Mouse (Mus musculus) adrenal gland, adult 2 months (tissue): Measurements from ENCODE around the gene Tmem56. TPM values are rescaled to one million over a fixed set of nuclear protein-coding genes. Genes with fewer than 3 reads are reported as not detected.

Experiments used
- DNase-seq: peaks from one replicate; pipeline ENCODE4 v3.0.0; 2021
- long read RNA-seq: library from polyadenylated mRNA; stranded (forward); transcript quantifications from one replicate; pipeline ENCODE4 v2.0.0, GENCODE M21; 2021
- polyA plus RNA-seq: library from polyadenylated mRNA; depleted of rRNA; stranded (reverse); fragments of >200 nt; gene quantifications from 2 replicates; pipeline ENCODE4 v1.2.3, GENCODE M21; 2012; rRNA removed
- total RNA-seq, 2 experiments: library from RNA; stranded (reverse); gene quantifications; 2 replicates each; pipeline ENCODE4 v1.2.3; 2021

Gene Tmem56
- total RNA-seq (10 to 100 TPM; 32.0 to 56.3 TPM), polyA plus RNA-seq (7.8 TPM in 2 replicates)
- long read RNA-seq, full-length matches to known transcripts = 9 of 14 reads
- long read RNA-seq, partial matches to known transcripts = 1 of 14 reads
- long read RNA-seq, other reads (novel, unspliced or antisense) = 4 of 14 reads

GRCm38 (mm10) chr3:121282998-121283397 is at the start of gene Tmem56:
Gene Tmem56 (minus strand): TSS chr3:121283098.
- no peak for DNase-seq

DNA sequence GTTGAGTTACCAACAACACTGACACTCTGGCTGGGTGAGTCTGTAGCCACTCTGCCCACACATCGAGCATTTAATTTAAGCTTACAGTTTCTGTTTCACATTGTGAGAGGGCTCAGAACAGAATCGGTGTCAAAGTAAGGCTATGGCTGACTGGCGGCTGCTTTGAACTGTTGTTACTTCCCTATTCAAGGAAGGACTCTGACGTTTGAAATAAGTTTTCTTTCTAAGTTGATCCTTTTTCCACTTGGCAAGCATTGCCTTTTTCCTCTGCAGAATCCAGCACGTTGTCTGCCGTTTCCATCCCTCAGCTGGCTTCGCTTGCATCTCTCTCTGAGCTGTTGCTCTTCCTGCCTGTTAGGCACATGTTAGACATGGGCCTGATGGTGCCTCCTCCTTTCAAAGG is 47.3 kb upstream of the Tmem56 start:
- no peak for DNase-seq

DNA sequence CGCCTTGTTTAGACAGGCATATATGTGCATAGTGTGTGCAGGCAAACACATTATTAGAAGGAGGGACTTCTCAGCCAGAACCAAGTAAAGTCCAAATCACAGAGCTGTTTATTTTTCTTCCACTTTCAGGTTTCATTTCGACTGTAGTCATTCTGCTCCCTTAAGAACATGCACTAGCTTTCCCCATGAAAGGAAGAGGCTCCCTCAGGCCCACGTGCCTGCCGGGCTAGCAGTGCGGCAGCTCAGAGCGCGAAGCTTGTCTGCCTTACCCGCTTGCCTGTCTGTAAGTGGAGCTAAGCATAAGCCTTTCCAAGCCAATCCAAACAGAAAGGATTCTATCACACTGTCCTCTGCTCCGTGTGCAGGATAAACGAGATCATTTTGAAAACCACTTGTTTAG is 46.7 kb upstream of the Tmem56 start:
- DNase-seq = no peak

DNA sequence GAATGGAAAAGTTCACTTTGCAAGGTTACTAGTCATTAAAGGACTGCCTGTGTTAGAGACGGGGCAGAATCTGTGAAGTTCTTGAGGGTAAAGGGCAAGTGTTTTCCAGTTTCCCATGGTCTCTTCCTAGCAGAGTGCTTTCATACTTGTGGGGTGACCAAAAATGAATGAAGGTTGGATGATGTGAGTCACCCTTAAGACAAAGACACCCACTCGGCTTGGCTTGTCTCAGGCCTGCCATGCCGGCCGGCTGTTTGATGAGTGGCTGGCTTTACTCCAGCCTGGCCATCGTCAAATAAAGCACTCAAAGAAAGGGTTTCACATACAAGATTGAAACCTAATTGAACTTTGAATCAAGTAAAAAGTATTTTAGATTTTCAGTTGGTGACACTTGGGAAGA is 44.5 kb upstream of the Tmem56 start:
- DNase-seq = no peak

DNA sequence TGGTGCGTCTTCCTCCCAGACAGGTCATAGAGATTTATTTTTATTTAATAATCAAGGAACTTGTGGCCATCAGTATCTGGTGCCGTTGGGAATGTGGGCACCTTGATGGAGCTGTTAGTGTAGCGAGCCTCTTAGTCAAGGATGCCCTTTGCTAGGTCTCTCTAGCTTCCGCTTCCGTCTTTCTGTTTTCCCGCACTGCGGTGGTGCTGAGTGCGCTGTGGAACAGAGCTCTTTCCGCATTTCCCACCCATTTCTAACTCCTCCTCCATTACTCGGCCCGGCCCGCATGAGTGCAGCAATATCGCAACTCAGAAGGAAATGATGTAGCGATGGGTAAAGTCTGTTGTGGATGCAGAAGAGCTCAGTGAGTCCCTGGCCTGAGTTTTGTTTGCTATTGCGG is 40.5 kb upstream of the Tmem56 start:
- DNase-seq = no peak

DNA sequence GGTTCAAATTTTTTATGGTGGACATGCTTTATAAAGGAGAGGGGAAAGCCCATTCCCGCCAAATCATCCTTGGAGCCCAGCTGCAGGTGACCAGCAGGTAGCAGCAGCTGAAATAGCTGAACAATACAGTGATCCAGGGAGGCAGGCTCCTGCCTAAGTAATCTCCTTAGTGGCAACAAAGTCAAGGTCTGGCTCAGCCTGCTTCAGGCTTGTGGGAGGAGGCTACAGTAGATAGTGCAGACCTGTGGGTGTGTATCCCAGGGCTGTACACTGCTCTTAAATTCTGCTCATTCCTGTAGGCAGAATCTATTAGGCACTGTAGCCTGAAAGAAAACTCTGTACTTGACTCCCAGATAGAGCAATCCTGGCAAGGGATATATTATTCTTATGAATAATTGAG is 38.0 kb upstream of the Tmem56 start:
- DNase-seq = no peak

DNA sequence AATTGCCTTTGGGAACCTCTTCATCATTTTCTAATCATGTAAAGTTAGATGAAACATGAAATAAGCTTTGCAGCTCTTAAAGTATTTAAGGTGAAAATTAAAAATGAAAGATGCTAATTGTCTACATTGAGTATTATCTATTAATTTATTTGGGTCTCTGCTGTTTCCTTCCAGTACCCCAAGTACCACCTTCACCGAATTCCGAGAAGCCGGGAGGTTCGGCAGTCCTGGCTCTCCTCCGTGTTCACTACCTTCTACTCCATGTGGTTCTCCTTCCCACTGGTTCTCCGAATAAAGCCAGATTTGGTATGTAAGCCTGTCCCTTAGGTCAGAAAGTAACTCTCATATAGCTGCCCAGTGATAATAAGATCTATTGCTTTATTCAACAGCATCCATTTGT is 37.0 kb upstream of the Tmem56 start:
- DNase-seq = no peak

GRCm38 (mm10) chr3:121315498-121315897 is 32.6 kb upstream of the Tmem56 start:
- no peak for DNase-seq

GRCm38 (mm10) chr3:121314149-121314548 is 31.3 kb upstream of the Tmem56 start:
- no peak for DNase-seq

DNA sequence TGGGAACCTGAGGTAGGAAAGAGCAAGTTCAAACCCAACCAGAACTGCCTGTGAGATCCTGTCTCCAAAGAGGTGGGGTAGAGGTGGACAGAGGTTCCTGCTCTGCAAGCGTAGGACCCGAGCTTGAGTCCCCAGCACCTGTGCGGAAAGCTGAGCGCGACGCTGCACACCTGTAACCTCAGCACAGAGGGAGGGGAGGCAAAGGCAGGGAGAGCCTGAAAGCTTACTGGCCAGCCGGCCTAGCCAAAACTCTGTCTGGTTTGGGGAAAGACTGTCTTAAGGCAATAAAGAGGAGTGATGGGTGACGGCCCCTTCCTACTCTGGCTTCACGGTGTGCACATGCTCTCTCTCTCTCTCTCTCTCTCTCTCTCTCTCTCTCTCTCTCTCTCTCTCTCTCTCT is 30.1 kb upstream of the Tmem56 start:
- DNase-seq = no peak

DNA sequence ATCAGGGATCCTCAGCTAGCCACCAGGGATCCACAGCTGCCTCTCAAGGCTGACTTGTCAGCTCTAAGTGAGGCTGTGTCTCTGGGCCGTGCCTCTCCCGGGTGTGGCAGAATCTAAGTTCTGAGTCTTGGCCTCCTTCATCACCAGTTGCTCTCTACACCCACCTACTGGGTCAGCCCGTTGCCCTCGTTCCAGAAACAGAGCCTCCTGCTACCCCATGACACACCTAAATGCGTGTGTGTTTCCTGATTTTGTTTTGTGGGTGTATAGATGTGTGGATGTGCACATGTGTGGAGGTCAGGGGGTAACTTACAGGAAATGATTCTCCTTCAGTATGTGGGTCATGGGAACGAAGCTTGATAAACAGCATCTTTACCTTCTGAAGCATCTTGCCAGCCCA is 29.5 kb upstream of the Tmem56 start:
- no peak for DNase-seq

DNA sequence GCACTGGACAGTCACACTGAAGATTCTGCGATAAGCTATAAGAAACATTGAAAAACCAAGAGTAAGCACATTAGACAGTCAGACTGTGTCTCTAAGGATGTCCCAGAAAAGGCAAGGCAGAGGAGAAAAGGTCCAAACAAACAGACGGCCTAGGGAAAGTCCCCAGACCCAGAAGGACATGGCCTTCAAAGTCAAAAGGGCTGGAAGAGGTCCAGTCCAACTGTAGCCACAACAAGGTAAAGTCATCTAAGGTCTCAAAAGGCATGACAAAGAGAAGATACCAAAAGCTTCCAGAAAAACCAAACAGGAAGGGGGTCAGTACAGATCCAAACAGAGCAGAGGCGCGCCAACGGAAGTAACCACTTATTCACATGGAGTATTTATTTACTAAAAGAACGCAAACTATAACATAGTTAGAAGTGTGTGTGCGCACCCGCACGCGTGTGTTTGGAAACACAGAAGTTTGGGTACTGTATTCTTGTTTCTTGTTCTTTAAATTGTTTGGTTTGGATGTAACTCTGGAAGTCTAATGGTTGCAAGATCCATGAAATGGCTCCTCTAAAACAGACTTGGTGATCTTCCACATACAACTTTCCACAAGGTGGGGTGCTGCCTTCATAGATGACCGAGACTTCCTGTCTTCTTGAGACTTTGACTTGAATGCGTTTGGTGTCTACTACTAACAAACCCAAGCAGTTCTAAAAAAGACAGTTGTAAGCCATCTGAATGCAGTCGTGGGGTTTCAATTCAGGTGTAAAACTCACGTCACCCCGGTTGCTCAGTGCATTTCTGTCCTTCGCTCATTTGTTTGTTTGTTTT is 27.2 kb upstream of the Tmem56 start:
- DNase-seq = peak; percentile 71

DNA sequence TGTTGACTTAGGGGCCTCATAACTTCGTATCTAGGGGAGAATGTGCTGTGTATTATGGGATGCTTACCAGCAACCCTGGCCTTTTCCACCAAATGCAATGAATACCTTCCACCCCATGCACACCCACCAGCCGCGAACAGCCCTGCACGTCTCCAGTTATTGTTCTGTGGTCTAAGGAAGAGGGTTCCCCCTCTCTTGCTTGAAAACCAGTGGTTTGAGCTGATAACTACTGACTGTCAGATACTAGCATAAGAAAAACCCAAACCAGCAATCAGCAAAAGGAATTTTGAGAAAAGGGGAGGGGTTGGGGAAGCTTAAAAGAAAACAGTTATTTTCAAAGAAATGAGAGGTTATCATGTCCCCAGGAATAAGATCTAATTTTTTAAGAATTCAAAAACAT is 26.5 kb upstream of the Tmem56 start:
- DNase-seq = no peak

GRCm38 (mm10) chr3:121308935-121309334 is 26.0 kb upstream of the Tmem56 start:
- DNase-seq = no peak

DNA sequence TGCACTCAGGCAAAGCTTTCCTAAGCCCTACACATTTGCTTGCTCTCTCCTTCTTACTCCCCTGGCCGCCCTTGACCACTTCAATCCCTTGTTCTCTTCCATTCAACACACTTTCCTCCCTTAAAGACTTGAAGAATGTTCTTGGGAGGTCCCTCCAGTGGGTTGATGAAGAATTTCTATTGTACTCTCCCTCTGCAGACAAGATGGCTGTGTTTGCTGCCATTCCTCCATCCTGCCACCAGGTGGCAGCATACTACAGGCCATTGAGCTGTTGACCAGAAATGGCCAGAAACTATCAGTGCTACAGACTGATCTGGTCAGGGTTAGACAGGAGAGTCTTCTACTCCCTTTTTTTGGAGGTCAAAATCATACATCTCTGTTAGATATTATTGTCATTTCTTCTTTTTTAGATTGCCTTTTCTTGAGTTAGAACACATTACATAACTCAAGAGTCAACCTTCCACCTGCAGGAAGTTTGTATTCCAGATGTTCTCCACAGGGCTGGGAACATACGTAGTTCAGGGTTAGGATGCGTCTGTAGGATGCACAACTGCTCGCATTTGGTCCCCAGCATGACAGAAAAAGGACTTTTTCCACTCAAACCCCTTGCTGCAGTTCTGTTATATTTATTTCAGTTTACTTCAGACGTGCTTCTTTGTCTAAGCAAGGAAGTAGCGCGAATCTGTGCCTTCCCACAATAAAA is 24.8 kb upstream of the Tmem56 start:
- peak; percentile 82 for DNase-seq

DNA sequence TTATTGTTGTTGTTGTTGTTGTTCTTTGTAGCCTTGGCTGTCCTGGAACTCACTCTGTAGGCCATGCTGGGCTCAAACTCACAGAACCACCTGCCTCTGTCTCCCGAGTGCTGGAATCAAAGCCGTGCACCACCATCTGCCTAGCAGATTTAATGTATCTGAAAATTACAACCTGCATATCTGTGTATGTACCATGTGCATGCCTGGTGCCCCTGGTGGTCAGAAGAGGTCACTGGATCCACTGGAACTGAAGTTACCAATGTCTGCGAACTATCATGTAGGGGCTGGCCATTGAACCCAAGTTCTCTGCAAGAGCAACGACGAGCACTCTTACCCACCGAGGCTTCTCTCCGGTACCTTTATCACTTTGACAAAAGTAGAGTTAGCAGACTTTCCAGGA is 23.7 kb upstream of the Tmem56 start:
- no peak for DNase-seq

- DNase-seq = no peak
Observed at GRCm38 (mm10) chr3:121294200-121294599, 11.3 kb upstream of the Tmem56 start.

GRCm38 (mm10) chr3:121291560-121292258 is 8.8 kb upstream of the Tmem56 start, which contains the start of gene Alg14:
Gene Alg14 (plus strand): TSS chr3:121291773.
- peak; percentile 98 for DNase-seq

DNA sequence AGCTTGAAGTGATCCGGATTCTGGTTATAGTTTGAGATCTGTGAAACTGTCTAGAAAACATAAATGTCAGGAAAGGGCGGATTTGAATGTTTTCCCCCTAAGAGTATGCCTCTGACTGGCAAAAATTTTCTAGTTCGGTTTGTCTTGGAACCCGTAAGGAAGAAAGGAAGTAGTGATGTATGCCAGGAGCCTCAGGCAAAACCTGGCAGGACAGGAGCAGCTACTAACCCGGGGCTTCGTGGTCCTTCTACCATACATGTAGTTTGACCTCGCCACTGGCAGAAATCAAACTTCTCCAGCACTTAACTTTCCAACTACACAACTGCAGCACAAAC is 8.3 kb upstream of the Tmem56 start:
- DNase-seq = no peak

GRCm38 (mm10) chr3:121290681-121291080 is 7.8 kb upstream of the Tmem56 start:
- no peak for DNase-seq

DNA sequence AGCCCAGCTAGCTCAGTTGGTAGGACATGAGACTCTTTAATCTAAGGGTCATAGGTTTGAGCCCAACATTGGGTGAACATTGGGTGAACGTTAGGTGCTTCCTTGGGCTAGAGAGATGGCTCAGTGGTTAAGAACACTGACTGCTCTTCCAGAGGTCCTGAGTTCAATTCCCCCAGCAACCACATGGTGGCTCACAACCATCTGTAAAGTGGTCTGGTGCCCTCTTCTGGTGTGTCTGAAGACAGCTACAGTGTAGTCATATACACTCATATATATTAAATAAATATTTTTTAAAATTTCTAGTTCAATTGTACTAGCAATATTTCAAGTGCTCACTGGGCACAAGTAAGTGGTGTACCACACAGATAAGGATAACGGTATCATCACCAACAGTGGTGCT is 4.3 kb upstream of the Tmem56 start:
- no peak for DNase-seq

- DNase-seq = no peak
Observed at GRCm38 (mm10) chr3:121285219-121285618, 2.3 kb upstream of the Tmem56 start.

DNA sequence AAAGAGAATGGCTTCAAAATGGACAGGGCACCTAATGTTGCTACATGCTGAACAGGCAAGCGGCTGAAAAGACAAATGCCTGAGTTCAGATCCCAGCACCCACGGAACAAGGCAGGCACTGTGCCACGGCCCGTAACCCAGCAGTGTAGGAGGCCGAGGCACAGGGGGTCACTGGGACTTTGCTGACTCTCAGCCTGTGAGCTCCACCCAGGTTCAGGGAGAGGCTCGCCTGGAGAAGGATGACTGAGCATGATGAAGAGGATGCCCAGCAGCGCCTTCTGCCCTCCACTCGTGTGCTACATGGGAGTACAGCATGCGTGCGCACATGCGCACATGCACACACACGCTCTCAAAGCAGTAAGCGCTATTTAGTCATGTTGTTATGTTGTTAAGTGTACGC is 3.2 kb downstream of the Tmem56 start:
- DNase-seq = no peak
